Mouse (Mus musculus): ENCODE data around the gene Tmem94.

The Tmem94 gene

DNA sequence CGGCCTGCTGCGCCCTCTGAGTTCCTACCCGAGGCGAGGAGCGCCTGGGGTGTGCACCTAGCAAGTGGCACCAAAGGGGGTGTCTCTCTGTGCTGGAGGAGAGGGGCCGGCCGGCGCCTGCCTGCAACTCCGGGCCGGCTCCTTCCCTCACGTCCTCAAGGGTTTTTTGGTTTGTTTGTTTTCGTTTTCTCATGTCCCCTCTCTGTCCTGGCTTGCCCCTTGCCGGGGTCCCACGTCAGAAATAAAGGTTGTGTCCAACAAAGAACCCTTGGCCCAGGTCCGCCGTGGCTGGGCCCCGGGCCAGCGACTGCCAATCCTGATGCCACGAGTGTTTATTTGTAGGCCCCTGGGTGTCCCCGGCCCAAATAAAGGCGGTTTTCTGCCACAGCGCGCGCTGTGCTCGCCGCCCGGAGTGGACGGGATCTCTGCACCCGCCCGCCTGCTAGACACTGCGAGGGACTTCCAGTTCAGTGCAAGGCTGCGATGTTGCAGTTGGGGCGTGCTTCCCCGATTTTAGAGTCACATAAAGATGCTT, 441 bp downstream of the Tmem94 start:
- in situ Hi-C loops (cut with MboI, MseI), result no loop called here

DNA sequence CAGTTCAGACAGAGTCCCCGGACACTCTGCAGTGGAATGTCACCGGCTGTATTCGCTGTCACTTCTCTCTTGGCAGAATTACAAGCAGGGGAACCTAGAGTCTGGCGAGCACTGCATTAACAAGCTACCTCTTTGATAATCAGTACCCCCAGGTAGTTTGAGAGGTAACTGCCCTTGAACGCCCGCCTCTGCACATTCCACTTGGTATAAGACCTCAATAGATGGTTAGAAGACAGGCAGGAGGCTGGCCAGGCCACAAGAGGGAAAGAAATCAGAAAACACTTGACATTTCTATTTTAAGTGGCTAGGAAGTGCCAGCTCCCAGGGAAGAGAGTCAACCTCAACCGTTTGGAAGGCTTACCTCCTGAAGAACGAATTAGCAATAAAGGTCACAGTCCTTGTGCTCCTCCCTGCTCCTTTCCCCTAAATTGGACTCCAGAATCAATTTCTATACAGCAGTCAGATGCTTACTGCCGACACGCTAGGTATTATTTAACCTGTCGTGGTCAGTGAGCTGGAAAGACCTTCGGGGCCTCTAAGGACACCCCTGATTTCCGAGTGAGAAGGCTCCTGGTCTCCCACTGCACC, 1.2 kb downstream of the Tmem94 start:
- in situ Hi-C loops (cut with MboI, MseI), result no loop called here

DNA sequence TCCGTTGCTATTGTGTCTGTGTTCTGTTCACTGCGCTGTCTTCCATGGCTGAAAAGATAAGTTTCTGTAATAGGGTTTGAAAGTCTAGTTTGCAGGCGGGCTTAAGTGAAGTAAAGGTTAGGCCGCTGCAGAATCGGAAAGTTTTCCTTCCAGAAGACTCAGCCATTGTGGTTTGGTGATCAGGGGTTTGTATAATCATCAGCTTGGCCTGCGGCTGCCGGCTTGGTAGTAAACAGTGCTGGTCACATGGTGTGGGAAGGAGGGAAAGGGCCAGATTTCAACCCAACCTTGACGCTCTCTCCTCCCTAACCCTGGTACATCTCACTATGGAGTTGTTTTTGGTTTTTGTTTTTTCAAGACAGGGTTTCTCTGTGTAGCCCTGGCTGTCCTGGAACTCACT, 1.7 kb downstream of the Tmem94 start:
- in situ Hi-C loops (cut with MboI, MseI), result no loop called here

DNA sequence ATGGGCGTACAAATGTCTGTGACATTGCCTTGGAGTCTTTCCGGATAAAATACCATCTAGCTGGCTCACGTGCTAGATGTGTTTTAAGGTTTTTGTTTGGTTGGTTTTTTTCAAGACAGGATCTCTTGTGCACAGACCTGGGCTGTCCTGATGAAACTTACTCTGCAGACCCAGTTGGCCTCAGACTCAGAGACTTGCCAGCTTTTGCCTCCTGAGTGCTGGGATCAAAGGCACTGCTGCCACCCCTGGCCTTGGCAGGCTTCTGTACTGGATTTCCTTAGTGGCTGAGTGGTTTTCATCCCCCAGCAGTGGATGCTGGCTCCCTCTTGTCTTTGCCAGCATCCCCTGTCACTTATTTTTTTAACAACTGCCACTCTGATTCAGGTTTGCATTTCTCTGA, 3.7 kb downstream of the Tmem94 start:
- in situ Hi-C loops (cut with MboI, MseI), result no loop called here

DNA sequence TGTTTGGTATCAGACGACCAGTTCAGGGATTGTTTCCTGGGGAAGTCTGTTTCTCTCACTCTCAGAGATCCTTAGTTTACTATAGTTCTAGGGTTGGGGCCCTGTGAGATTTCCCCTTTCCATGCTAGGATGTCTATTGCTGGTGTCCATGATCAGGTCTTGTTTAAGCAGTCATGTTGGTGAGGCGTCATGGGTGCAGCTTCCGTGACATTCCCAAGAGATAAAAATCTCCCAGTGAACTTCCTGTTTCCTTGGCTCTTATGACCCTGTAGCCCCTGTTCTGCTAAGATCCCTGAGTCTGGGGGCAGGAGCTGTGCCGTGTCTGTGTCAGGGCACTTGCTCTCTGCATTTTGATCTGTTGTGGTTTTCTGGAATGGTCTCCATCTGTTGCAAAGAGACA, 9.4 kb downstream of the Tmem94 start:
- in situ Hi-C loops (cut with MboI, MseI), result no loop called here

DNA sequence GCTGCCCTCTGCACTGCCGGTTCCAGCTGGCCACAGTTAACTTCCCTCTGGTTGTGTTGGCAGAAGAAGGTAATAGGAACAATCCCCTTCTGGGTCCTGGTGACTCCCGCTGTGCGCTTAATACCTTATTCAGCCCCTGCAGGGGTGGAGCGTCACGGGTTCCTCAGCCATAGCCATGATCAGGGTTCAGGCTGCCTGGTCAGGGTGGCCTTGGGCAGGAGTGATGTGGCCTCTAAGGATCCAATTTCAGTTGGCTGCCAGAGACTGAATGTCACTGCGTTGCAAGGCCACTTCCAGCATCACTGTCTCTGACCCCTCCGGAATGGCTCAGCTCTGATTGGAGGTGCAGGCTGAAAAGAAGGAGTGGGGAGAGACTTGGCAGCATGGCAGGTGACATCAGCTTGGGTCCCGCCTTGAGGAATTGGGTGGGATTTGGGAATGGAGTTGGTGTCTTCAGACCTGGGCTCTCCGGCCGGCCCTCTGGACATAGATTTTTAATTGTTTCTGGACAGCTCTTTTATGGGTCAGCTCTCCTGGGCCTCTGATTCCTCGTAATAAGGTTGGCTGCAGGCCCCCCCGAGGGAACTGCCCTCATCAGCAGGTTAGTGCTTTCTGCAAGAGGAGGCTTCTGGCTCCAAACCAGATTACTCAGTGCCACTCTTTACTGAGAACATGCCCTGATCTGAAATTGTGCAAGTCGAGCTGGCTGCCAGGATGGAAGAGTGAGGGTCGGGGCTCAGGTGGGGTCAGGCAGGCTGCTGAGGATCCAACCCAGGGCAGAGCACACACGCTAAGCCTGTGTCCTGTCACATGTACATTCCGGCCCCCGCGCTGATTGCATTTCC, 10.8 kb downstream of the Tmem94 start:
- in situ Hi-C loops (cut with MboI, MseI), result no loop called here

DNA sequence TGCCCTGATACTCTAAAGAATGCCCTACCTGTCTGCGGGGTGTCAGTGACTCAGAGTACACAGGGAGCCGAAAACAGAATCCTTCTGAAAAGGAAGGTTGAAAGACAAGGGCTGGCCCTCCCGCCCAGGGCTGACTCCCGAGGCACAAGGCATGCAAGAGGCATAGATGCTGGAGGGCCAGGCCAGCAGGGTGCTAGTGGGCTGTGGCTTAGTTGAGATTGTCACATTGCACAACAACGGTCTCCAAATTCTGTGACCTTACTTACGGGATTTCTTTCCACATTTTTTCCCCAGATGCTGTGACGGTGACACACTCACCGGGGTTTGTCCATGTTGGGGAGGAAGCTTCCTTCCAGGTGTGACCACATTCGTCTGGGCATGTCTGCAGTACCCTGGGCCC, 11.7 kb downstream of the Tmem94 start:
- in situ Hi-C loops (cut with MboI, MseI), result no loop called here

DNA sequence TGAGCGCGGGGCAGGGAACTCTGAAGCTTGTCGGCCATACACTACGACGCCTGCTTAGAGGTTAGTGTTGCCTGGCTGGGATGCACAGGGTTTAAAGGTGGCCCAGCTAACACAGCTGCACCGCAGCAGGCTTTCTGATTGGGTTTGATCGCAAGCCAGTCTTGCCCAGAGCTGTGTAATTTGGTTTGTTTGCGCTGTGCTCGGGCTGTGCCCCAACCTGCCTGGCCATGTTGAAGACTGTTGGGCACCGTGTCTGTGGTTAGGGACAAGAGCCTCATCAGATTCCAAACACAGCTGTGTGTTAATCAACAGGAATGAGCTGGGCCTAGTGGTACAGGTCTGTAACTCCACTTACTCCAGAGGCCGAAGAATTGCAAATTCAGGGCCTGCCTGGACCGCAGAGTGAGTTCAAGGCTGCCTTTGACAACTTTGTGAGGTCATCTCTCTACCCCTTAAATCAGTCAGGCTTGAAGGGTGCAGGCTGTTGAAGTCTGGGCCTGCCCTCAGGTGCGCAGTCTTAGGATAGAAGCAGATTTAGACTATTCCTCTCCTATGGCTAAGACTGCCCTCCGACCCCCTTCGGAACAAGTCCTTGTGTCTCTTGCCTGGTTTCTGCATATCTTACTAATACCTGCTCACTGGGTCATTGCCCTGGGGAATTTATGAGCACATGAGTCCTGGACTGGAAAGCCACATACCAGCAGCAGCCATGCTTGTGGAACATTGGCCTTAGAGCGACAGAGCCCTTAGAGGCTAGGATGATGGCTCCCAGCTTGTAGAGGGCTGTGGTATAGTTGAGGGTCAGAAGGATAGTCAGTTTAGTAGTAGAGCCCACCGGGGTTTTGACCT, 12.5 kb downstream of the Tmem94 start:
- in situ Hi-C loops (cut with MboI, MseI), result no loop called here

DNA sequence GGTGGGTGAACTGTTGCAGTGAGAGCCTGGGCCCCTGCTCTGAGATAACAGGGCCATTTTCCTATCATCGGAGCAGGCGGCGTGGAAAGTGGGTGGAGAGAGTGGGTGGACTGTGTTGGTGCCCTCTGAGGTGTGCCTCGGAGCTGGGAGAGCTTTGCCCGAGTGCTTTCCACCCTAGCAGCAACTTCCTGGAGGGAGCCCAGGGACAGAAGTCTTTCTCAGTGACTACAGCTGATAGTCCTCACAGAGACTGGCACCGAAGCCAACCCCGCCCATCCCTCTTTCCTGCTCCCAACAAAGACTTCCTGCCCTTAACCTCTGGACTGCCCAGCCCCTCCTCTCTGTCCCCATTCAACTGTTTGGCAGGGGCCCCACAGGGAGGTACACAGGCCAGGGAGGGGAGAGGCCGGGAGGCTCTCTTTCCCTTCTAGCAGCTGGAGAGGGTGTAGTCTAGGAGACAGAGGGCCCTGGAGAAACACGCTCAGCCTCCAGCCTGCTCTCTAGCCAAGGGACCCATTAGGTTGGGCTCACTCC, 13.9 kb downstream of the Tmem94 start:
- in situ Hi-C loops (cut with MboI, MseI), result no loop called here

DNA sequence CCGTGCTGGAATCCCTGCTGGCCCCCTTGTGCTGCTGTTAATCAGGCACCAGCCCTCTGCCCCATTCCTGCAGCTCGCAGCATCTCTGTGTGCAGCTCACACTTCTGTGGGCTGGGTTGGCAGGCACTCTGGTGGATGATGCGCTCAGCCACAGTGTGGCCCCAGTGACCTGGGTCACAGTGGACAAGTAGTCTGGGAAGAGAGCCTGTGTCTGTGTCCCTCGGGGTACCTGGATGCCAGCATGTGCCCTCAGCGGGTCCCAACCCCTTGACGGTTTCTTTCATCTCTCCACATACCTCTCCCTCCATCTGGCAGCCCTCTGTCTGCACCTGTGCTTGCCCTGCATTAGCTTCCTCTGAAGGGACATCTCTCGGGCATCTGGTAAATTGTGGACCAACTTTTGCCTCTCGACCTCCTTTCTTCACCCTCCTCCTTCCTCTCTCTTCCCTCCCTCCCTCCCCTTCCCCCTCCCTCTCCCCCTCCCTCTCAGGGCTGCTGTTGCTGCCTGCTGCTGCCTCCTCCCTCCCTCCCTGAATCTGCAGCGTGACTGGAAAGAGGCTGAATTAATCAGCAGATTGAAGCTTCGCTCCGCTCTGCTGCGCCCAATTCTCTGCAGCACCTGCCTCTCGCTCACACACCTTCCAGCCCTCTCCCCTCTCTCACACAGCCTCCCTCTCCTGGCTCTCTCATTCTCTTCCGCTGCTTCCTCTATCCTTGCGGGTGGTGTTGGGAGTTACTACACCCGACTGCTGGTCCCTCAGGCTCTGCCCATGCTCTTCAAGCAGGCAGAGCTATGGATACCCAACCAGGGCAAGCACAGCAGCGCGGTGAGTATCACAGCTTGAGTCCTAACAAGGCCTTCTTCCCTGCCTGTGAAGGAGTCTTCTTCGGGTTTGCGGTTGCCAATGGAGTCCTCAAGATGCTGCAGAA, 15.2 kb downstream of the Tmem94 start:
- in situ Hi-C loops (cut with MboI, MseI), result no loop called here

DNA sequence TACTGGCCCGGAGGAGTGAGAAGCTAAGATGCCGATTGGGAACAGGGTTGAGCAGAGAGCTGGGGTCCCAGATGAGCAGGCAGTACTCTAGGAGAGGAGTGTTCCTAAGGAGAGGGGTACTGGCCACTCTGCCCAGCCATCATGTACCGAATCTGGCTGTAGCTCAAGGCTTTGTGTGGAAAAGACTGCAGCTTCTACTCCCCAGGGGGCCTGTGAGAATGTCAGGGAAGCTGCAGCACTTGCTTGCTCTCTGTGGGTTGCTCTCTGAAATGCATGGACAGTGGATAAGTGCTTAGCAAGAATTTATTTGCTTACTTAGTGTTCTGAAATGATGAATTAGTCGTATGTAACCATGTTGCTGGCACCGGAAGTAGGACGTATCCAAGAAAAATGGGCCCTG, 21.2 kb downstream of the Tmem94 start:
- in situ Hi-C loops (cut with MboI, MseI), result loop anchor here in 1 of 2 experiments (5.0 kb wide), 1 partner anchor 66 kb away; no protein-coding TSS in a partner anchor

DNA sequence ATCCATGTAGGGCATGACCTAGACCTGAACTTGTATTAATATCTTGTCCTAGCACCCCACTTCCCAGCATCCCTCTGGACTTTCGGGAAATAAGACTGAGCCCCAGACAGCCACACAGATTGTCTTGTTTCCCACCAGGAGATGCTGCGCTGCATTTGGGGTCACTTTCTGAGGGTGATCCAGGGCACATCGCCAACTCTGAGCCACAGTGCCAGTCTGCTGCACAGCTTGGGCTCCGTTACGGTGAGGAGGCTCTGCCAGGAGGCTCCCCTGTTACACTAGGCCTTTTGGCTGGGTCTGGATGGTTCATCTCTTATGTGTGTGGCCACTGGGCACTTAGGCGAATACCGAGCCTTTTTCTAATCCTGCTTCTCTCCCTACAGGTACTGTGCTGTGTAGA, 24.6 kb downstream of the Tmem94 start:
- in situ Hi-C loops (cut with MboI, MseI), result loop anchor here in 1 of 2 experiments (5.0 kb wide), 2 partner anchors 63 to 1768 kb away; no protein-coding TSS in a partner anchor

DNA sequence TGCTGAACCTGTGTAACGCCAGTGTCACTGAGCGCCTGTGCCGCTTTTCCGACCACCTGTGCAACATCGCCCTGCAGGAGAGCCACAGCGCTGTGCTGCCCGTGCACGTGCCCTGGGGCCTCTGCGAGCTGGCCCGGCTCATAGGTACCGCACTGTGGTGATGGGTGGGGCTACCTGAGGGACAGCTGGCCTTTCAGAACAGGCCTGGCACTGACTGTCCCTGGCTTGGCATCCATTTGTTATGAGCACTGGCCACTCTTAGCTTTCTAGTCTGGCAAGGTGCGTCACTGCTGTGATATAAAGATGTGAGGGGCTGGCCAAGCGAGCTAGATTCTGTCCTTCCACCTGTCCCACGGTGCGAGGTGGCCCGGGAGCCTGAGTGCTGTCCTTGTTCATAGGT, 26.7 kb downstream of the Tmem94 start:
- in situ Hi-C loops (cut with MboI, MseI), result loop anchor here in 1 of 2 experiments (5.0 kb wide), 1 partner anchor 1765 kb away; no protein-coding TSS in a partner anchor

DNA sequence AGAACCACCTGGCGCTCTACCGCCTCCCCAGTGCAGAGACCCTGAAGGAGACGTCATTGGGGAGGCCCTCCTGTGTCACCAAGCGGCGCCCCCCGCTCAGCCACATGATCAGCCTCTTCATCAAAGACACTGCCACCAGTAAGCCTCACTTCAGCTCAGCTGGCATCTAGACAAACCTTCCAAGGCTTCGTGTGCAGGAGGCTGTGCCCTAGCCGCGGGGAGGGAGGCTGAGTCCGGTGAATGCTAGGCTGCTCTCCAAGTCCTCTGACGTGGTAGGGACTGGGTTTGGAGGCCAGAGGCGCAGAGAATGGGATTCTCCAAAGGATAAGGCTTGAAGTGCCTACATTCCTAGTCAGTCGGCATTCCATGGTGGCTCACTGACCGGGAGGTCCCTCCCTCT, 27.1 kb downstream of the Tmem94 start:
- in situ Hi-C loops (cut with MboI, MseI), result loop anchor here in 1 of 2 experiments (5.0 kb wide), 1 partner anchor 1765 kb away; no protein-coding TSS in a partner anchor

DNA sequence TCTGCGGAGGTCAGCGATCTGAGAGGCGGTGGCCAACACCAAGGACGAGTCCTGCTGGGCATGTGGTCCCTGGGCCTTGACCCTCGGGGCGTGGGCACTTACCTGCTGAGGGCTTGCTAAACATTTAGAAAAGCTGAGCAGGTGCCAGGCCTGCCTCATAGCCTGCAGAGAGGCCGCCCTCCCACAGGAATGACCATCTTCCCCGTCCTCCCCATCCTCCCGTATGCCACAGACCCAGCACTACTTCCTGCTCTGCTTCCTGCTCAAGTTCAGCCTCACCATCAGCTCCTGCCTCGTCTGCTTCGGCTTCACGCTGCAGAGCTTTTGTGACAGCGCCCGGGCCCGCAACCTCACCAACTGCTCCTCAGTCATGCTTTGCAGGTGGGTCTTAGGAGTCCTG, 31.7 kb downstream of the Tmem94 start:
- in situ Hi-C loops (cut with MboI, MseI), result no loop called here

DNA sequence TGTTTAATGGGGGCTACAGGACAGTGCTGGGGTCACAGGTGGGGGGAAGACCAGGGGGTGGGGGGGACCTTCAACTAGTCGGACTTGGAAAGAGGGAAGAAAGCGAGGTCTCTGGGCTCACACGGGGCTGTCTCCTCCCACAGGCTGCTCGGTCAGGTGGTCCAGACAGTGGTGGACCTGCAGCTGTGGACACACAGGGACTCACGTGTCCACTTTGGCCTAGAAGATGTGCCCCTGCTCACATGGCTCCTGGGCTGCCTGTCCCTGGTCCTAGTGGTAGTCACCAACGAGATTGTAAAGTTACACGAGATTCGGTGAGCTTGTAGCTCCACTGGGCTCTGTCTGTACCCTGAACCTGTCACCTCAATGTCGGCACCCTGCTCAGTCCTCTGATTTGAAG, 32.4 kb downstream of the Tmem94 start:
- in situ Hi-C loops (cut with MboI, MseI), result no loop called here

DNA sequence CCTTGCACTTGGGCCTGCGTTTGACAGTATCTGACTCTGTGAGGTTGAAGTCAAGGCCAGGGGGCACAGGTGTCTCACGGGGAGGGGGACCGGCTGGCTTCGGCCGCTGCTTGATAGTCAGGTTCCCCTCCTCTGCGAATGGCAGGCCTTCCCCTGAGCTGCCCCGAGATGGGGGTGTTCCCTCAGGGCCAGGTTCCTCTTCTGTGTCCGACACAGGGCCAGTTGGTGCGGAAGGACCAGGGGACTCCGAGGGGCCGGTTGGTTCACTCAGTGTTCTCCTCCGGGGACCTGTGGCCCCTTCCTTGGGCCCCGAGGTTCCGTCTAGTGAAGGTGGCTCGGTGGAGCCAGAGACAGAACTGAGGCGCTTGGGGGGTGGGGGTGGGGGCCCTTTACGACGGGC, 35.7 kb downstream of the Tmem94 start:
- in situ Hi-C loops (cut with MboI, MseI), result no loop called here

DNA sequence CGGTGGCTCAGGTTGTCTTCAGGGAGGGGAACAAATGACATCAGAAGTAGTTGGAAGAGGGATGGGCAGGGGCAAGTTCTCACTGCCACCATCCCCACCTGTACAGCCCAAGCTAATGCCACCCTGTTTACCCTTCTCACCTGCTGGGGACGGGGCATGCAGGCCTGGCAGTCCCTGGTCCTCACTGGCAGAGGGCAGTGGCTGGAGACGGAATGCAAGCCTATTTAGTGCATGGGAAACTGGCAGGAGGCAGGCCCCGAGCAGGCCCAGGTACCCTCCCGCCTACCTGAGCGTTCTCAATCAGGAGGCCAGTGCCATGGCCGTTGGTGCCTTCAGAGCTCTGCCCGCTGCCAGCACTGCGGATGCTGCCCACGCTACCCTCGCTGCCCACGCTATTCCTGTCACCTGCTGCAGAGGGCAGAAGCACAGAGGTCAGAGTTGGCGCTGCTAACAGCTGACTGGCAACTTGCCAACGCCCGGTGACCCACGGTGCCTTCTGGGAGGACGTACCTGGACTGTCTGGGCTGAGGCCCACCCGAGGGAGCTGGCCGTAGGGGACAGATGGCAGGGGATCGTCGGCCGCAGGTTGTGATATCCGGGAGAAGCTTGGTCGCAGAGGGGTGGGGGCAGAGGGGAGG, 38.0 kb downstream of the Tmem94 start:
- in situ Hi-C loops (cut with MboI, MseI), result no loop called here

DNA sequence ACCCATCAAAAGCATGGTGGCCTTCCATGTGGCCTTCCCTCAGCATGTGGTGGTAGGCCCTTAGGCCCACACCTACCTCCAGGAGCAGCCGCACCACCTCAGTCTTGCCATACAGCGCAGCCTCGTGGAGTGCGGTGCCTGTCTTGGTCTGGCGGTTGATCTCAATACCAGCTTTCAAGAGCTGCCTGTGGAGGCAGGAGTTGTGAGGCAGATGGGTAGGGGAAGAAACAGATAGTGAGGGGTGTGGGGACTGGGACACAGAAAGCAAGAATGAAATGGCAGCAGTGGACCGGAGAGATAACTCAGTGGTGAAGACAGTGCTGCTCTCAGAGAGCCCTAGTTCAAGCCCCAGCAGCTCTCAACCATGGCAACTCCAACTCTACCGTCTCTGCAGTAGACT, 39.8 kb downstream of the Tmem94 start:
- in situ Hi-C loops (cut with MboI, MseI), result no loop called here

DNA sequence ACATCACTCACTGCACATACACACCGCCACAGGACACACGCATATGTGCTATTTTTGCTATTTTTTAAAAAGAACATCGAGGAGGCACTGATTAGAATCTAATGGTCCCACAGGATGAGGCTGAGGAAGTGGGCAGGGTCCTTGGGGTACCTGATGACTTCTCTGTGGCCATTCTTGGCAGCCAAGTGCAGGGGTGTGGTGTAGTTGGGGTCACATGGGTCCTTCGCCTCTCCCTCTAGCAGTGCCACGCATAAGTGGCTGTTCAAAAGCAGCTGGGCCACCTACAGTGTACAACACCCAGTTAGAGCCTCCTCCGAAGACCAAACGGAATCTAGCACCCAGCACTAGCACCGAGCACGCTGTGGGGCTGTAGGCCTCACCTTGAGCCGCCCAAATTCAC, 40.9 kb downstream of the Tmem94 start:
- in situ Hi-C loops (cut with MboI, MseI), result no loop called here
